Mouse (Mus musculus) urinary bladder, adult 18-20 months (tissue): ENCODE measurements around the gene Gpd1l.

Source experiments
- DNase-seq, 2 experiments: peaks; one replicate each; pipeline ENCODE4 v3.0.0; 2022; ENCODE audit warnings: low spot score in 2 of 2, mixed read lengths in 2 of 2

The Gpd1l gene

GRCm38 (mm10) chr9:114851419-114852190 lies 82.2 kb downstream of the Gpd1l start:
- no peak for DNase-seq
